Mouse (Mus musculus): Measurements from ENCODE around the gene Abi1. TPM values are rescaled to one million over a fixed set of nuclear protein-coding genes. Genes with fewer than 3 reads are reported as not detected.
"Not testable (repeated sequence)": the region's sequence is repeated elsewhere in the genome, so short reads cannot be mapped to it uniquely, and the experiment has no call there.

The Abi1 gene
- polyA plus RNA-seq, 1 experiment from 2014 or later: 58.1 TPM

GRCm38 (mm10) chr2:23051890-23052289 is 11.8 kb upstream of the Abi1 start:
- H3K36me3 ChIP-seq: no peaks in the 10 kb centered on the region
- no peak overlapping the region for H3K4me3 ChIP-seq
- H3K27me3 ChIP-seq: no peaks in the 10 kb centered on the region
- H3K27ac ChIP-seq (replicated peaks): no peak overlapping the region
- H3K9ac ChIP-seq (replicated peaks): no peak overlapping the region
- H3K4me2 ChIP-seq (replicated peaks): no peak overlapping the region
- no peak for ATAC-seq (replicated peaks)
- 80% methylated on average over 2 of the region's 2 CpGs for WGBS
- H3K9me3 ChIP-seq: no peaks in the 10 kb centered on the region
- H3K4me1 ChIP-seq: no peaks in the 10 kb centered on the region

GRCm38 (mm10) chr2:23048006-23048405 is 8.0 kb upstream of the Abi1 start:
- H3K4me2 ChIP-seq (replicated peaks): no peak overlapping the region
- no peak overlapping the region for H3K9ac ChIP-seq (replicated peaks)
- no peak overlapping the region for H3K27ac ChIP-seq (replicated peaks)
- no peaks in the 10 kb centered on the region for H3K9me3 ChIP-seq
- no peaks in the 10 kb centered on the region for H3K36me3 ChIP-seq
- ATAC-seq (replicated peaks): no peak
- H3K4me3 ChIP-seq: no peak overlapping the region
- no peaks in the 10 kb centered on the region for H3K4me1 ChIP-seq
- H3K27me3 ChIP-seq: no peaks in the 10 kb centered on the region

GRCm38 (mm10) chr2:23045703-23046102 is 5.7 kb upstream of the Abi1 start:
- no peak for ATAC-seq (replicated peaks)
- no peaks in the 10 kb centered on the region for H3K27me3 ChIP-seq
- no peak overlapping the region for H3K4me3 ChIP-seq
- H3K36me3 ChIP-seq: no peaks in the 10 kb centered on the region
- no peak overlapping the region for H3K9ac ChIP-seq (replicated peaks)
- no peak overlapping the region for H3K4me2 ChIP-seq (replicated peaks)
- no peak overlapping the region for H3K27ac ChIP-seq (replicated peaks)
- no peaks in the 10 kb centered on the region for H3K9me3 ChIP-seq
- 37% methylated on average over 1 of the region's 1 CpGs for WGBS
- H3K4me1 ChIP-seq: no peaks in the 10 kb centered on the region

- Histone ChIP-seq H3K27ac (replicated peaks) (no peak overlapping the region), H3K4me3 (no peak overlapping the region), H3K27me3 (no peaks in the 10 kb centered on the region), H3K4me2 (replicated peaks) (no peak overlapping the region), H3K9ac (replicated peaks) (no peak overlapping the region), H3K4me1 (peaks cover 20% of the 10 kb centered on the region), H3K9me3 (no peaks in the 10 kb centered on the region), H3K36me3 (no peaks in the 10 kb centered on the region)
- WGBS: 94% methylated on average over 3 of the region's 3 CpGs
- no peak for ATAC-seq (replicated peaks)
These were observed 2.1 kb upstream of the Abi1 start for GRCm38 (mm10) chr2:23042189-23042588.

- no peak overlapping the region for H3K9ac ChIP-seq (replicated peaks)
- H3K9me3 ChIP-seq: no peaks in the 10 kb centered on the region
- no peak for ATAC-seq (replicated peaks)
- H3K27ac ChIP-seq (replicated peaks): no peak overlapping the region
- H3K4me3 ChIP-seq: no peak overlapping the region
- H3K4me1 ChIP-seq: peaks cover 23% of the 10 kb centered on the region
- 81% methylated on average over 4 of the region's 4 CpGs for WGBS
- no peaks in the 10 kb centered on the region for H3K27me3 ChIP-seq
- H3K36me3 ChIP-seq: no peaks in the 10 kb centered on the region
- no peak overlapping the region for H3K4me2 ChIP-seq (replicated peaks)
These were observed 1.4 kb upstream of the Abi1 start for GRCm38 (mm10) chr2:23041457-23041856.

- H3K4me3 ChIP-seq; H3K36me3 ChIP-seq; H3K27ac ChIP-seq (replicated peaks); H3K9me3 ChIP-seq; H3K9ac ChIP-seq (replicated peaks); ATAC-seq (replicated peaks); H3K4me2 ChIP-seq (replicated peaks); H3K27me3 ChIP-seq: not testable (repeated sequence)
- peaks cover 23% of the 10 kb centered on the region for H3K4me1 ChIP-seq
- 92% methylated on average over 7 of the region's 7 CpGs for WGBS
These were observed 649 bp upstream of the Abi1 start for GRCm38 (mm10) chr2:23040690-23041089.

GRCm38 (mm10) chr2:23039082-23040000 is 700 bp downstream of the Abi1 start:
- H3K4me1 ChIP-seq: peaks cover 23% of the 10 kb centered on the region
- peak overlapping the region; percentile 94 for H3K4me3 ChIP-seq
- no peaks in the 10 kb centered on the region for H3K27me3 ChIP-seq
- H3K9me3 ChIP-seq: no peaks in the 10 kb centered on the region
- WGBS: under 1% methylated on average over 52 of the region's 59 CpGs
- H3K36me3 ChIP-seq: no peaks in the 10 kb centered on the region
- peak overlapping the region; percentile 98 for H3K9ac ChIP-seq (replicated peaks)
- ATAC-seq (replicated peaks): peak; percentile 89
- peak overlapping the region; percentile 98 for H3K27ac ChIP-seq (replicated peaks)
- peak overlapping the region; percentile 84 for H3K4me2 ChIP-seq (replicated peaks)

GRCm38 (mm10) chr2:23035467-23035866 is 4.6 kb downstream of the Abi1 start:
- ATAC-seq (replicated peaks): no peak
- Histone ChIP-seq H3K4me1 (peaks cover 23% of the 10 kb centered on the region), H3K27ac (replicated peaks) (no peak overlapping the region), H3K9me3 (no peaks in the 10 kb centered on the region), H3K9ac (replicated peaks) (no peak overlapping the region), H3K4me2 (replicated peaks) (no peak overlapping the region), H3K4me3 (no peak overlapping the region), H3K27me3 (no peaks in the 10 kb centered on the region), H3K36me3 (no peaks in the 10 kb centered on the region)
- whole genome bisulfite sequencing: 95% methylated on average over 1 of the region's 1 CpGs

GRCm38 (mm10) chr2:23034692-23035435 is 5.2 kb downstream of the Abi1 start:
- no peak for ATAC-seq (replicated peaks)
- Histone ChIP-seq H3K27ac (replicated peaks) (no peak overlapping the region), H3K9me3 (no peaks in the 10 kb centered on the region), H3K27me3 (no peaks in the 10 kb centered on the region), H3K9ac (replicated peaks) (no peak overlapping the region), H3K4me2 (replicated peaks) (no peak overlapping the region), H3K4me3 (no peak overlapping the region), H3K4me1 (peaks cover 23% of the 10 kb centered on the region), H3K36me3 (no peaks in the 10 kb centered on the region)
- 79% methylated on average over 3 of the region's 3 CpGs for WGBS

- WGBS: 98% methylated on average over 3 of the region's 4 CpGs
- H3K27ac ChIP-seq (replicated peaks): no peak overlapping the region
These were observed 9.4 kb downstream of the Abi1 start for GRCm38 (mm10) chr2:23030631-23031030.

GRCm38 (mm10) chr2:23028826-23029225 is 11.2 kb downstream of the Abi1 start:
- no peak for ATAC-seq (replicated peaks)

More at GRCm38 (mm10) chr2:23030631-23031030, 9.4 kb downstream of the Abi1 start:
- no peak overlapping the region for H3K4me2 ChIP-seq (replicated peaks)
- no peaks in the 10 kb centered on the region for H3K9me3 ChIP-seq
- no peaks in the 10 kb centered on the region for H3K4me1 ChIP-seq
- no peak for ATAC-seq (replicated peaks)
- H3K4me3 ChIP-seq: no peak overlapping the region
- no peak overlapping the region for H3K9ac ChIP-seq (replicated peaks)
- no peaks in the 10 kb centered on the region for H3K27me3 ChIP-seq
- H3K36me3 ChIP-seq: no peaks in the 10 kb centered on the region

GRCm38 (mm10) chr2:23026379-23026778 is 13.7 kb downstream of the Abi1 start:
- peaks cover 10% of the 10 kb centered on the region for H3K4me1 ChIP-seq
- 96% methylated on average over 1 of the region's 1 CpGs for WGBS
- no peaks in the 10 kb centered on the region for H3K36me3 ChIP-seq
- no peaks in the 10 kb centered on the region for H3K27me3 ChIP-seq
- ATAC-seq (replicated peaks): no peak
- no peak overlapping the region for H3K4me2 ChIP-seq (replicated peaks)
- H3K9me3 ChIP-seq: no peaks in the 10 kb centered on the region
- H3K4me3 ChIP-seq: no peak overlapping the region
- H3K27ac ChIP-seq (replicated peaks): no peak overlapping the region
- H3K9ac ChIP-seq (replicated peaks): no peak overlapping the region

More at GRCm38 (mm10) chr2:23028826-23029225, 11.2 kb downstream of the Abi1 start:
- Histone ChIP-seq H3K4me1 (no peaks in the 10 kb centered on the region), H3K4me2 (replicated peaks) (no peak overlapping the region), H3K4me3 (no peak overlapping the region), H3K27ac (replicated peaks) (no peak overlapping the region), H3K27me3 (no peaks in the 10 kb centered on the region), H3K9me3 (no peaks in the 10 kb centered on the region), H3K36me3 (no peaks in the 10 kb centered on the region), H3K9ac (replicated peaks) (no peak overlapping the region)
- 80% methylated on average over 4 of the region's 4 CpGs for WGBS

All from forebrain, embryonic 15.5 days (tissue).